Mouse (Mus musculus) right cerebral cortex, postnatal 10 days (tissue): ENCODE measurements around the gene Syt7.

ENCODE experiments used
- DNase-seq, 2 experiments: peaks; one replicate each; pipeline ENCODE4 v3.0.0; 2021; ENCODE audit warnings: low spot score in 2 of 2

The Syt7 gene

DNA sequence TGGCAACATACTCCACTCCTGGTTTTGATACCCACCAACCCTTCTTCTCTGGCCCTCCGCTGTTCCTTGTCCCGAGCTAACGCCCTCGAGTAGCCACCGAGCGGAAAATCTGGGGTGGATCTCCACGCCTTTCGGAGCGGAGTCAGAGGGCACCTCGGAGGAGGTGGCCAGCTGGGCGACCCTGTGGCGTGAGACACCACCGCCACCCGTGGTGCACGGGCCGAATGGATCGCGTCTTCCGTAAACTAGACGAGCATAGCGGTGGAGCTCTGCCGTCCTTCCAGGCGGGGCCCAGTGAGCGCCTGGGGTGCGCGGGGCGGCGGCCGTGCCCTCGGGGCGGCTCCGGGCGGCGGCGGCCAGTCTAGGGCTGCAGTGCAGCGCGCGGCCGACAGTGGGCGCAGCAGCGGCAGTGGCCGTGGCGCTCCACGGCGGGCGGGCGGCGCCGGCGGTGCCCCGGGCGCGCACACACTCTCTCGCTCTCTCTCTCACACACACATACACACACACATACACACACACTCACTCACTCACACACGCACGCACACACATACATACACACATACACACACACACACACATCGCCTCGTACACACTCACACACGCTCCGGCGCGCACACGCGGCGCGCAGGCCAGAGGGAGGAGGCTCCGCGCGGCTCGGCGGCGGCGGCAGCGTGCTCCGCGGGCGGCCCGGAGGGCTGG lies at the start of gene Syt7:
Gene Syt7 (plus strand): TSS at position 476 of the 699 bp plus-strand sequence.
- DNase-seq = peak; percentile 87 to 89

DNA sequence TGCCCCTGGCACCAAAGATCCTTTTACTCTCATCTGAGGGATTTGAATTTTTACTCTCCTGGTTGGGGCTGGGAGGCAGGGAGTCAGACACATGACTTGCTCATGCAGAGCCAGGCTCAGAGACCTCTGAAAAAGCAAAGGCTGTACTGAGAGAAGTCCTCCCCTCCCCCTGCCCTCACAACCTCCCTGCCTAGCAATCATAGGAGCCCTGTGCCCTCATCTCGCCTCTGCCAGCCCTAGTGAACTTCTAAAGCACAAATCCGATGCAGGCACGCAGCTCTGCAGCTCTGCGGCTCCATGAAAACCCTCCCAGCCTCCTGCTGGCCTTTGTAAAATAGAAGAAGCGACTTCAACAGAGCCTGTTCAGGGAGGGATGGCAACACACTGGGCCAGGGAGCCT lies 49.6 kb upstream of the Syt7 start:
- no peak for DNase-seq

GRCm38 (mm10) chr19:10340661-10341060 lies 48.2 kb upstream of the Syt7 start:
- DNase-seq = no peak

GRCm38 (mm10) chr19:10341152-10341551 lies 47.7 kb upstream of the Syt7 start:
- DNase-seq = peak; percentile 72 to 81

DNA sequence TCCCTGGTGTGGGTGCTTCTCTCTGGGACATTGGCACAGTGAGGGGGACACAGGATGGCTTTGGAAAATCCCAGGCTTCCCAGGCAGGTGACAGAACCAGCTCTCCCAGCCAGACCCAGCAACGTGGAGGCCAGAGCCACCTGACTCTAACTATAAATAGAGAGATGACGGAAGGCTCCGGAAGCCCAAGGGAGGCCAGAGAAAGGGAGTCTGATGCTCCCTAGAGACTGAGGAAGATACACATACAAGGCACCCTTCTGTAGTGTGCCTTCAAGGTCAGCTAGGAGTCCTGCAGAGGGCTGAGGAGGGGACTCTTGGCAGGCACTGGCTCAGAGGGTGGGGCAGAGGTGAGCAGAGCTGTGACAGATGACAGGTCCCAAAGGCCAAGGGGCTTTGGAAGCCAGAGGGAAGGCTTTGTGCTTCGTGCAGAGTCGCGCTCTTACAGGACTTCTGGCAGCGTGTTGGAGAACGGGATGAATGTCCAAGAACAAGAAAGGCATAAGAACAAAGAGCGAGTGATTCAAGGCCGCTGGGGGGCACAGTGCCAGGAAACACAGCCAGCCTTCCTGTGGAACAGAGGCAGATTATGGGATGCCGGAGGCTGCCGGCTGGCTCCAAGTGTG lies 47.0 kb upstream of the Syt7 start:
- peak; percentile 91 to 93 for DNase-seq

DNA sequence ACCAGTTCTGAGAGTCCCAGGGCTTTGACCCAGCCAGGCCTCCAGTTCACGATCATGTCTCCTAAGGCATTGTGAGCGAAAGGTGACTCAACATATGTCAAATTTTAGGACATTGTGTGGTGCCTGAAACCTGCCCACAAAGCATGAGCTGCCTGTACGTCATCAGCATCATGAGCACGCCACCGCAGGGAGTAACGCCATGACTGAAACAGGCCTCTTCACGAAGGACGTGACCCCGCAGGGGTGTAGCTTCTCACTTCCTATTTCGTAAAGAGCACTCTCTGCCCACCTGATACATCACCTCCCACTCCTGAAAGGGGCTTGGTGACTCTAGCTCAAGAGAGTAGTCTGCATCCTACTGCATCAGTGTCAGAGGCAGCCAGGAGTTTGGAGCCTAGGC lies 45.0 kb upstream of the Syt7 start:
- DNase-seq = no peak

DNA sequence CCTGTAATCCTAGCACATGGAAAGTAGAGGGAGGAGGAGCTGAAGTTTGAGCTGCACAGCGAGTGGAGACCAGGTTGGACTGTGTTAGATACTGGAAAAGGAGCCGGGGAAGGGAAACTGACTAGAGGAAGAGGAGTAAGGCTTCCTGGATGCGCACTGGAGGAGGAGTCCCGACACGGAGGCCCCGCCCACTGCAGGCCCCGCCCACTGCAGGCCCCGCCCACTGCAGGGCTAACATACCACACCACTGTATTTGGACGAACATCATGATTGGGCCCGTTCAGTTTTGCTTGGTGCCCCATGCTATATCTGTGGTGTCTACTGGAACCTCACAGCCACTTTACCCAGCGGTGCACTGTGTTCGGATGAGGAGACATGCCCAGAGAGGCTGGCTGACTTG lies 43.2 kb upstream of the Syt7 start:
- no peak for DNase-seq

DNA sequence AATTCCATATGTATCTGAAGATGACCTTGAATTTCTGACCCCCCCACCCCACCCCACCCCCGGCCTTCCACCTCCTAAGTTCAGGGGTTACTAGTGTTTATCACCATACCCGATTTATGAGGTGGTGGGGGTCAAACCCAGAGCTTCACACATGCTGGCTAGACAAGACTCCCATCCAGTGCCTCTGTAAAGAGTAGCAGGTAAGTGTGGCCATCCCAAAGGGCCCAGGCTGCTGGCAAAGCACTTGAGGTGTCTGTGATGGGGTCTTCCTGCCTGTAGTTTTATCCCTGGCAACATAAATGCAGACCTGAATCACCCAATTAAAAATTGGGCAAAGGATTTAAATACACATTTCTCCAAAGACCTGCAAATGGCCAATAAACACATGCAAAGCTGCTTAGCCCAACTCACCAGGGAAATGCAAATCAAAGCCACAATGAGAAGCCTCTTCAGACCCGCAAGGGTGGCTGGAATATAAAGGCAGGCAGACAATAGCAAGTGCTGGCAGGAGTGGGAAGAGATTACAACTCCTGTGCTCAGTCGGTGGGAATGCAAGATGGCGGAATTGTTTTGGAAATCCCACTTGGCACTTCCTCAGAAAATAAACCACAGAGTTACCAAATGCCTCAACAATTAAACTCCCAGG lies 41.1 kb upstream of the Syt7 start:
- DNase-seq = no peak

- no peak for DNase-seq
Observed at GRCm38 (mm10) chr19:10352218-10352617, 36.7 kb upstream of the Syt7 start.

GRCm38 (mm10) chr19:10354830-10355229 lies 34.1 kb upstream of the Syt7 start:
- DNase-seq = no peak

- DNase-seq = peak in 1 of 2 experiments; percentile 38
Observed at GRCm38 (mm10) chr19:10356845-10357503, 31.9 kb upstream of the Syt7 start.

DNA sequence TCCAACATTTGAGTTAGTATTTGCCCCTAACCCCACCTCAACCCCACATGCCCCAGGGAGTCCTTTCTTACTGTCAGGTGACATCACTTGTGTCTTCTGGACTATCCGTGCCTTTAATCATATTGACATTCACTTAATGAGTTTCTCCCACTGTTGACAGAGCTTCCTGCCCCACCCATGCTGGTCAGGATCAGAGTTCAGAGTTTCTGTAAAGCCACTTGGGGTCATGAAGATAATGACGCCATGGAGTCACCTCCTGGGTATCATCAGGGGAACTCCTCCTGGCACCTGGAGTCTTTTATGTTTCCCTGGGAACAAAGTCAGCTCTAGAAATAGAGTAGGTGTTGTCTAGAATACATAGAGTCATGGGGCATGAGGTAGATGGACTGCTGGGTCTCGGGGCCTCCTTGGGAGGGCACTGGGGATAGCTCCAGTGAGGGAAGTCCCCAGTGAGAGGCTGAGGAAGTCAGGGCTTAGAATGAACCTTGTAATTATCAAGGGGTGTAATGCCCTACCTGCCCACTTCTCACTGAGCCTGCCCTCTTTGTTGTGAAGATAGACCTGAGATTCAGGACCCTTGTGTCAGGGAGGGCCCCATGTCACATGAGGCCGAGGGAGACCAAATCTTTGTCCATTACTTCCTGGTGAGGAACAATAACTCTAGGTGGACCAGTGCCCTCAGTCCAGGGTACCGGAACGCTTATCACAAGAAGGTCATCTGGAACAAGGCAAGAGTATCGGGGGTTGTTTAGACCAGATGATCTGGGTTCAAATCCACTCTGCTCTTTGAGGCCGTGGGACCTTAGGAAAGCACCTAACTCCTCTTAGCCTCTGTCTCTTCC lies 29.6 kb upstream of the Syt7 start:
- DNase-seq = no peak

- DNase-seq = peak; percentile 61 to 72
Observed at GRCm38 (mm10) chr19:10362473-10363129, 26.3 kb upstream of the Syt7 start.

DNA sequence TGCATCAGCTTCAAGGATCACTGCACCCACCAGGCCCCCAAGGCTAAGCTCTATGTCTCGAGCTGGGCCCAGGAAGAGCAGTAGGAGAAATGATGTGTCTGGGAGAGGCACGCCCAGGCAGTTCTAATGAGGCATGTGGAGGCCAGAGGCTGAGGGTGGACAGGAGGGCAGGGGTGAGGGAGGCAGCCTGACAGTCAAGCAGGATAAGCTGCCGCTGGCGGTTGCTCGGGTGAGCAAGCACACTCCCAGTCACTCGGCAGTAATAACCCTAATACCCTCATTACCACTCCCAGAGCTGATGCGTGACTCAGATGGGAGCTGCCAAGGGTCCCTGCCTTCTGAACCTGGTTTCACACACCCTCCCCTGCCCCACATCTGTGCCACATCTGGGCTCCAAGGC lies 25.0 kb upstream of the Syt7 start:
- DNase-seq = no peak

DNA sequence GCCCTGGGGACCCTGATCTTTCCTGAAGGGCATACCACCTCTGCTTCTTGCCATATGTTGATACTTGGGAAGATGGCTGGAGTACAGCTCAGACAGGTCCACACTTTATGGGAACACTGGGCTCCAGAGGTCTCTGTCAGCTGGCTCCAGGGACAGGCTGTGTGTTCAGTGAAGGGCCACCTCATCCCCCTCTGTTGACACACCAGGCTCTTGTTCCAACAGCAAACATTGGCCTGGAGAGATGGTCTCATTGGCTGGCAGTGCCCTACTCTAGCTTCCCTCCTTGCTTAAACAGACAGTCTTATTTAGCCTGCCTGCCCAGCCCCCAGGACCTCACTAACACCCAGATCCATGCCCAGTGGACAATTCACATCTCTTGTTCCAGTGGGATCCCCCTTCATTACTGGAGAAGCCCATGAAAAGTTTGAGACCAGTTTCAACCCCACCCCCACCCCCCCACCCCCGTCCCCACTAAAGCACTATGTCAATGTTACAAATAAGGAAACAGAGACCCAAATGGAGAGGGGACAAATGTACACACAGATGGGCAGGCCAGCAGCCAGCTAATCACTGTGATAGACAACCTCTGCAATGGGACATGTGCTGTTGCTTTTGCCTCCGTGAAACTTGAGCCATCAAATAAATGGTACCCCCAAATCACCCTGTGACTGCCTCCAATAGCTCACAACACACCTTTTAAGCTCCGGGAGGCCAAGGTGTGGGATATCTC lies 22.6 kb upstream of the Syt7 start:
- no peak for DNase-seq

DNA sequence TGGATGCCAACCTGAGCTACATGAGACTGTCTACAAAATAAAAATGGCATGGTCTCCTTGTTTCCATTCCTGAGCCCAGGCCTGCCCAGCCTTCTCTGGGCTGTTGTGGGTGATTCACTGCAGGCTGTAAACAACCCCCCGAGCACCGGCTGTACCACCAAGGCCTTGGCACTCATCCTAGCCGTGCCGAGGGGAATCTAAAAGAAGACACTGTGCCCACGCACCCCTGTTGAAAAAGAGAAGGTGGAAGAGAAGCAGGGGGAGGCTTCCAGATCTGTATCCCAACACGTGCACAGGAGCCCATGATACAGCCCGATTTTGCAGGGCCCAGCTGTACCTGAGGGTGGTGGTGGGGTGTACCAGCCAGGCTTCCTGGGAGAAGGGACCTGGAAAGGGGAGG lies 21.1 kb upstream of the Syt7 start:
- DNase-seq = peak; percentile 80 to 84

DNA sequence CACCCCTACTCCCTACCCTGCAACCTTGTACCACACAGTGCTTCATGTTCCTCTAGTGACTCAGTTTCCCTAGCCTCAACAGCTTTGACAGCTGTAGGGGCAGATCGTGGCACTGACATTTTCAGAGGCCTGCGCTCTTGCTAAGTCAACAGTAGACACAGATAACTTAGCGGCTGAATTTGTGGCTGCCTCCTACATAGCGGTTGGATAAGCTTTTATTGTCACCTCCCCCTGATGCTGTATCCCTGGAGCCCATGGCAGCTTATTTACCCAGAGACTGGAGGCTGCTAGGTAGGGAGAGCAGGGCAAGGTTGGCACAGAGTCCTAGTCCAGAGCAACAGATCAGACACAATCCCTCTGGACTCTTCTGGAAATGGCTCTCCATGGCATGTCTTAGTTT lies 19.0 kb upstream of the Syt7 start:
- DNase-seq = no peak

GRCm38 (mm10) chr19:10373191-10373590 lies 15.7 kb upstream of the Syt7 start:
- DNase-seq = no peak

- no peak for DNase-seq
Observed at GRCm38 (mm10) chr19:10375260-10375659, 13.6 kb upstream of the Syt7 start.

DNA sequence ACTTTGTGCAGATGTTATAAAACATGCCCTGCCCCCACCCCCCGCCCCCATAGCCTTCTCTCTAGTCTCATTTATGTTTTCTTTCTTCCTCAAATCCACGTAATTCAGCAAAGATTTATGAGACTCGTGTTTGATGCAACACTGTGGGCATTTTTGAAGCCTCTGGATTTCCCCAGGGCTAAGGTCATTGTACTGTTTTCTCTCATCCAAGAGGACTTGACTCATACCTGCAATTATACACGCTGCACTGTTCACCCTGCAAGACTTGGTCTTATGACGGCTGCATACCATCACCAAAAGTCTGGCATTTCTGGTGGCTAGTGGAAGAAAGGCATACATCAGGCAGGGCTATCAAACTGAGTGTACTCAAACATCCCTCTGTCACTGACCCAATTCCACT lies 8.9 kb upstream of the Syt7 start:
- DNase-seq = no peak
